Mouse (Mus musculus): ENCODE results near the gene Kcna7. TPM values are rescaled to one million over a fixed set of nuclear protein-coding genes. Genes with fewer than 3 reads are reported as not detected.

Kcna7 gene
- polyA plus RNA-seq, 1 experiment = not detected

DNA sequence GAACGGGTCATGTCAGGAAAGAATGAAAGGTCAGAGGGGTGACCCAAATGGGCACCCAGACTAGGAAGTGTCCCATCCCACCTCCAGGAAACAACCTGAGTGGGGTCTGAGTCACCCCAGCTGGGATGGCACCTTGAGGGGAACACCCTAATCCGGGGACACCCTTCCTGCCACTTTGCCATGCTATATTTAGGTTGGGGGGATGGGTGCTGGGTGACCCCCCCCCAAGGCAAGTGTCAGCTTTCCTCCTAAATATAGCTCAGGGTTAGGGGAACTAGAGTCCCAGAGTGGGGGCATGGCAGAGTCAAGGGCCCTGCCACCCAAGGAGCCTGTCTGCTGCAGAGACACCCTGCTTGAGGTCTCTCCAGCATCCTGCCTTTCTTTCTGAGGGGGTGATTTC lies 7.0 kb downstream of the Kcna7 start:
- TF ChIP-seq CTCF (IDR thresholded peaks at IDR 0.05; ENCODE audit: borderline replicate concordance, extremely low read depth, insufficient read depth, insufficient read length) = no peak
- no peak for TF ChIP-seq POLR2A (IDR thresholded peaks at IDR 0.05; ENCODE audit: borderline replicate concordance, extremely low read depth, insufficient read depth, insufficient read length, poor library complexity, severe bottlenecking)
- no peak for DNase-seq (ENCODE audit: low read depth)

DNA sequence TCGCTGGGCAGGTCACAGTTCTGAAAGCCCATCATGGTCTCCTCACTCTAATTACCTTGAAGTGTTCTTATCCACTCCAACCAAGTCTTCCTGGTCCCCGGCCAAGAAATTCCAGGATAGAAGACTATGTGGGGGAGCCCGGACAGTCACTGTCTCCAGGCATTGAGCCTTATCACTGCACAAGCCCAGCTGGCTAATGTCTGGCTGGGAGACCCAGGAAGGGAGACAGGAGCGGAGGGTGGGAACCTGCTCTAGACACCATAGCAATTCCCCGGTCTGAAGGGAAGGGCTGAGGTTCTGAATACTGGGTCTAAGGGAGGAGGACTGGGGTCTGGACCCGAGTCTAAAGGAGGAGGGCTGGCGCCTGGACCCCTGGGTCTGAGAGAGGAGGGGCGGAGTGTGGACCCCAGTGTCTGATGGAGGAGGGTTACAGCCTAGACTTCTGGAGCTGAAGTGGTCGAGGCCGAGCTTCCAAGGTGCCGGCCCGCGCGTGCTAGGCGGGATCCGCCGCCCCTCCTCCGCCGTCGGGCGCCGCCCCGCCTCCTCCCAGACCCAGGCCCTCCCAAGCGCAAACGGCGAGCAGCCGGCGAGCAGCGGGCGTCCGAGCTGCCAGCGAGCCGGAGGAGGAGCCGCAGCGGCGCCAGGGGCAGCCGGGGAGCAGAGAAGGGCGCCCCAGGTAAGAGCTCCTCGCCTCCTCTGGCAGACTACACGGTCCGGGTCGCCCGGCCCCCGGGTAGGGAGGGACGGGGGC lies 7.8 kb downstream of the Kcna7 start, which contains the start of gene Ntf5:
Gene Ntf5 (plus strand): TSS at position 583 of the 751 bp plus-strand sequence.
- TF ChIP-seq CTCF (IDR thresholded peaks at IDR 0.05; ENCODE audit: borderline replicate concordance, extremely low read depth, insufficient read depth, insufficient read length) (no peak), POLR2A (IDR thresholded peaks at IDR 0.05; ENCODE audit: borderline replicate concordance, extremely low read depth, insufficient read depth, insufficient read length, poor library complexity, severe bottlenecking) (no peak)
- peak; percentile 37 for DNase-seq (ENCODE audit: low read depth)

GRCm38 (mm10) chr7:45413864-45414739 lies 8.6 kb downstream of the Kcna7 start:
- no peak for DNase-seq (ENCODE audit: low read depth)
- no peak for TF ChIP-seq POLR2A (IDR thresholded peaks at IDR 0.05; ENCODE audit: borderline replicate concordance, extremely low read depth, insufficient read depth, insufficient read length, poor library complexity, severe bottlenecking)
- no peak for TF ChIP-seq CTCF (IDR thresholded peaks at IDR 0.05; ENCODE audit: borderline replicate concordance, extremely low read depth, insufficient read depth, insufficient read length)

DNA sequence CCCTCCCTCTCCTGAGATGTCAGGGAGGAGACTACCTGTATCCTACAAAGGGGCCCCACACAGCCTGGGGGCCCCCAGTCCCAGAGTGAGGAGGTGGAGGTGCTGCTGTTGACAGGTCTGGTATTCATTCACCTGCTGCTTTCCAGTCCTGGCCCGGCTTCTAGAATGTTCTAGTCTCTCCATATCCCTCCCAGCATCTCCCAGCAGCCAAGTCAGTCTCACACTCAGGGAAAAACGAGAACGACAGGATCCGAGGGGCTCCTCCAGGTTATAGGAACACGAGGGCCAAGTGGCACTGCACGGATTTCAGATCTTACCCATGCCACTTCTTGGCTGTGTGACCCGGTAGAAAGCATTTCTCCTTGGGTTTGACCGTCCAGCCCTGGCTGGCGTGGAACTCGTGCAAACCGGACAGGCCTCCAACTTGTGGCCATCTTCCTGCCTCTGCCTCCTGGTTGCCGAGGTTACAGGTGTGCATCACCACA lies 9.3 kb downstream of the Kcna7 start:
- DNase-seq (ENCODE audit: low read depth) = no peak
- TF ChIP-seq POLR2A (IDR thresholded peaks at IDR 0.05; ENCODE audit: borderline replicate concordance, extremely low read depth, insufficient read depth, insufficient read length, poor library complexity, severe bottlenecking) (no peak), CTCF (IDR thresholded peaks at IDR 0.05; ENCODE audit: borderline replicate concordance, extremely low read depth, insufficient read depth, insufficient read length) (no peak)

DNA sequence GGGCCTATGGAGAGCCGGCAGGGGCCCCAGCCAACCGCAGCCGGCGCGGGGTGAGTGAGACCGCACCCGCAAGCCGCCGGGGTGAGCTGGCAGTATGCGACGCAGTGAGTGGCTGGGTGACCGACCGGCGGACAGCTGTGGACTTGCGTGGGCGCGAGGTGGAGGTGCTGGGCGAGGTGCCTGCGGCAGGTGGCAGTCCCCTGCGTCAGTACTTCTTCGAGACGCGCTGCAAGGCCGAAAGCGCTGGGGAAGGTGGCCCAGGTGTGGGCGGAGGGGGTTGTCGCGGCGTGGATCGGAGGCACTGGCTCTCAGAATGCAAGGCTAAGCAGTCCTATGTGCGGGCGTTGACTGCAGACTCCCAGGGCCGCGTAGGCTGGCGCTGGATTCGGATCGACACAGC lies 10.2 kb downstream of the Kcna7 start:
- TF ChIP-seq CTCF (IDR thresholded peaks at IDR 0.05; ENCODE audit: borderline replicate concordance, extremely low read depth, insufficient read depth, insufficient read length) (no peak), POLR2A (IDR thresholded peaks at IDR 0.05; ENCODE audit: borderline replicate concordance, extremely low read depth, insufficient read depth, insufficient read length, poor library complexity, severe bottlenecking) (no peak)
- no peak for DNase-seq (ENCODE audit: low read depth)

GRCm38 (mm10) chr7:45417962-45418492 lies 12.6 kb downstream of the Kcna7 start:
- DNase-seq (ENCODE audit: low read depth) = no peak
- TF ChIP-seq POLR2A (IDR thresholded peaks at IDR 0.05; ENCODE audit: borderline replicate concordance, extremely low read depth, insufficient read depth, insufficient read length, poor library complexity, severe bottlenecking) (no peak), CTCF (IDR thresholded peaks at IDR 0.05; ENCODE audit: borderline replicate concordance, extremely low read depth, insufficient read depth, insufficient read length) (no peak)

GRCm38 (mm10) chr7:45419859-45420614 lies 14.6 kb downstream of the Kcna7 start:
- DNase-seq (ENCODE audit: low read depth) = no peak

DNA sequence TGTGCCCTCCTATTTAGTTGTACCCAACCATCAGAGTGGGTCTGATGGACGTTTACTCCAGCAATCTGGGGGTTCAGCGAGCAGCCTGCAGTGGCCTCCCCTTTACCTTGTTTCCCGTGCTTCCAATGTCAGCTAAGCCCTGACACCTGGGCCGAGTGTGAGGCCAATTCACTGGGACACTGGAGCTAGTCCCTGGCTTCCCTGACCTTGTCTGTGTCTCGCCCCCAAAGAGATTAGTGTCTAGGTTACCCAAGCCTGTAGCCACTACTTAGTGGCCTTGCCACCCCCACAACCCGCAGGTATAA lies 15.1 kb downstream of the Kcna7 start, which contains the start of gene Lhb:
Gene Lhb (plus strand): TSS at position 206 of the 305 bp plus-strand sequence.
- TF ChIP-seq POLR2A (IDR thresholded peaks at IDR 0.05; ENCODE audit: borderline replicate concordance, extremely low read depth, insufficient read depth, insufficient read length, poor library complexity, severe bottlenecking) = no peak
- no peak for TF ChIP-seq CTCF (IDR thresholded peaks at IDR 0.05; ENCODE audit: borderline replicate concordance, extremely low read depth, insufficient read depth, insufficient read length)

More at GRCm38 (mm10) chr7:45419859-45420614, 14.6 kb downstream of the Kcna7 start:
- TF ChIP-seq POLR2A (IDR thresholded peaks at IDR 0.05; ENCODE audit: borderline replicate concordance, extremely low read depth, insufficient read depth, insufficient read length, poor library complexity, severe bottlenecking) (no peak), CTCF (IDR thresholded peaks at IDR 0.05; ENCODE audit: borderline replicate concordance, extremely low read depth, insufficient read depth, insufficient read length) (no peak)

GRCm38 (mm10) chr7:45421194-45421593 lies 15.7 kb downstream of the Kcna7 start:
- TF ChIP-seq CTCF (IDR thresholded peaks at IDR 0.05; ENCODE audit: borderline replicate concordance, extremely low read depth, insufficient read depth, insufficient read length) (no peak), POLR2A (IDR thresholded peaks at IDR 0.05; ENCODE audit: borderline replicate concordance, extremely low read depth, insufficient read depth, insufficient read length, poor library complexity, severe bottlenecking) (no peak)

More for the DNA sequence above, 15.1 kb downstream of the Kcna7 start, which contains the start of gene Lhb:
- no peak for DNase-seq (ENCODE audit: low read depth)

GRCm38 (mm10) chr7:45426556-45426955 lies 21.1 kb downstream of the Kcna7 start:
- TF ChIP-seq CTCF (IDR thresholded peaks at IDR 0.05; ENCODE audit: borderline replicate concordance, extremely low read depth, insufficient read depth, insufficient read length) (no peak), POLR2A (IDR thresholded peaks at IDR 0.05; ENCODE audit: borderline replicate concordance, extremely low read depth, insufficient read depth, insufficient read length, poor library complexity, severe bottlenecking) (no peak)
- no peak for DNase-seq (ENCODE audit: low read depth)

More at GRCm38 (mm10) chr7:45421194-45421593, 15.7 kb downstream of the Kcna7 start:
- DNase-seq (ENCODE audit: low read depth) = no peak
